Mouse (Mus musculus): ENCODE measurements at regions not wholly inside any gene's neighbourhood (a gene's known extent, or its start where the extent isn't known, plus 50 kb on each side); places are given as distances from the start of the nearest gene placed in this dataset.

DNA sequence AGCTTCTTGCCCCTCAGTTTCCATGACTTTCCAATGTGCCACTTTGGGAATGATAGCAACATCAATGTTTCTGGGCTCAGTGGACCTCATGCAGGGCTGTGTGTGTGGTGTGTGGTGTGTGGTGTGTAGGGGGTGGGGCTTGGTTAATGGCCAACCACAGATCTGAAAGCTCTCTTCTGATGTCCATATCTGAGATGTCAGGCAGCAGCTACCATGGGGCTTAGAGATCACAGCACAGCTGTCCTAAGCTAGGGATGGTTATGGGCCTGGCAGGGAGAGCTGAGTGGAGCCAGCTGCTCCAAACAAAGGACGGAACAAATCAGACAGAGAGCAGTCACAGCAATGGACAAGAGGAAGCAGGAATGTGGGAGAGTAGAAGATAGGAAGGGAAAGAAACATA is 606.8 kb upstream of the Cdh5 start:
- no peaks in the 10 kb centered on the region for H3K27me3 ChIP-seq (ENCODE audit: insufficient read depth, low read length)
- no peak for ATAC-seq
- no peak overlapping the region for H3K4me3 ChIP-seq (ENCODE audit: low read length)
- H3K9me3 ChIP-seq (ENCODE audit: low read length), result no peaks in the 10 kb centered on the region
- no peaks in the 10 kb centered on the region for H3K4me1 ChIP-seq (ENCODE audit: insufficient read depth, low read length)
- TF ChIP-seq CTCF (IDR thresholded peaks at IDR 0.05; ENCODE audit: low read depth), result no peak
- no peak overlapping the region for H3K4me2 ChIP-seq (ENCODE audit: low read depth, low read length)
- H3K36me3 ChIP-seq (ENCODE audit: insufficient read depth, low read length), result no peaks in the 10 kb centered on the region
- DNase-seq (ENCODE audit: low spot score), result no peak
- H3K9ac ChIP-seq (replicated peaks; ENCODE audit: low read length), result no peak overlapping the region
- 63% methylated on average over 1 of the region's 1 CpGs for WGBS
- no peak overlapping the region for H3K27ac ChIP-seq

DNA sequence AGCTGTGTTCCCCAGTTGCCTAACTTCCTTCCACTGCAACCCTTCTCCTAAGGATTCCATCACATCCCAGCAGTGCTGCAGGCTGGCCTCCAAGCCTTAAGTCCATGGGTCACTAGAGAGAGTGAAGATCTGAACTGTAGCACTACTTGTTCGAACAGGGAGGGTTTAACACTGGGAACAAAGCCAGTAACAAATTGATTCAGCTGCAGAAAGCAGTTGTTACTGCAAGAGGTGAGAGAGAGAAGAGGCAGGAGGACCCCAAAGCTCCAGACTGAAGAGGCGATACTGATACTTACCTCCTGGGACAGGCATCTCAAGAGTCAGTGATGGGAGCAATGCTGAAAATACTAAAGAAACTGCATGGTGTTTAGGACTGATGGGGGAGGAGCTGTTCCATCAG is 600.1 kb upstream of the Cdh5 start:
- no peak for DNase-seq (ENCODE audit: low spot score)
- H3K27me3 ChIP-seq (ENCODE audit: insufficient read depth, low read length), result no peaks in the 10 kb centered on the region
- TF ChIP-seq CTCF (IDR thresholded peaks at IDR 0.05; ENCODE audit: low read depth), result no peak
- ATAC-seq, result no peak
- H3K27ac ChIP-seq, result no peak overlapping the region
- H3K9me3 ChIP-seq (ENCODE audit: low read length), result no peaks in the 10 kb centered on the region
- WGBS, result 64% methylated on average over 2 of the region's 2 CpGs
- H3K4me2 ChIP-seq (ENCODE audit: low read depth, low read length), result no peak overlapping the region
- H3K9ac ChIP-seq (replicated peaks; ENCODE audit: low read length), result no peak overlapping the region
- no peaks in the 10 kb centered on the region for H3K36me3 ChIP-seq (ENCODE audit: insufficient read depth, low read length)
- H3K4me3 ChIP-seq (ENCODE audit: low read length), result no peak overlapping the region
- no peaks in the 10 kb centered on the region for H3K4me1 ChIP-seq (ENCODE audit: insufficient read depth, low read length)

DNA sequence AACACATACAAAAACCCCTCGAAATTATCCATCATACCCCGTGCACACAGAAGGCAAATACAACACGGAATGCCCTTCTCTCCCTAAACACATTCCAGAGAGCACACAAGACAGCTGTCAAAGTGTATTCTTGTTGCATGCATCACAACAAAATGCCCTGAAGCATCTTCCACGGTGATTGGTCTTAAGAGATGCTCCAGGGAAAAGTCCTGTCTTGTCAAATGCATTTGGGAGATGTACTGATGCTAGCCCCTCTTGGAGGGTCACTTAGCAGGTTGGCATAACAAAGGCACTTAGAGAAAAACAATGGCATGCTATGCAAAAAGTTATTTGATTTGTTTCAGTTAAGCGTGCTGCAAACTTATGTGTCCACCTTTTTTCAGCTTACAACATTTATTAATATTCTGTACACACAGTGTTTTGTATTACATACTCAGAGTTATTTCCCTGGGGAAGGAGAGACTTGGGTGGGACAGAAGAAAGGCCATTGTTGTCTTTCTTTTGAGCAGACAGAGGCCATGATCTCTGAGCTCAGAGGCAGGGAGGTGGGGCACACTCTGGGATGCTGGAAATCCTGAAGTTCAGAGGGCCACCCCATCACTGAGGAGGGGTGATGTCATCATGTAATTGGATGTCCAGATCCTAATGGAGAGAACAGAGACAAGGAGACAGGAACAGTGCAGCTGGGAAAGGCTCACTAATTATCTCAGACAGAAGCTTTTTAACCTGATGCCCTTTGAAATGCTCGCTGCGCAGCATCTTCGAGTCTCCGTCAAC is 598.2 kb upstream of the Cdh5 start:
- H3K4me3 ChIP-seq (ENCODE audit: low read length), result no peak overlapping the region
- H3K27ac ChIP-seq, result no peak overlapping the region
- no peaks in the 10 kb centered on the region for H3K4me1 ChIP-seq (ENCODE audit: insufficient read depth, low read length)
- H3K9me3 ChIP-seq (ENCODE audit: low read length), result no peaks in the 10 kb centered on the region
- no peak overlapping the region for H3K4me2 ChIP-seq (ENCODE audit: low read depth, low read length)
- H3K36me3 ChIP-seq (ENCODE audit: insufficient read depth, low read length), result no peaks in the 10 kb centered on the region
- DNase-seq (ENCODE audit: low spot score), result no peak
- no peak for TF ChIP-seq CTCF (IDR thresholded peaks at IDR 0.05; ENCODE audit: low read depth)
- no peak for ATAC-seq
- no peak overlapping the region for H3K9ac ChIP-seq (replicated peaks; ENCODE audit: low read length)
- no peaks in the 10 kb centered on the region for H3K27me3 ChIP-seq (ENCODE audit: insufficient read depth, low read length)
- 61% methylated on average over 9 of the region's 9 CpGs for WGBS

DNA sequence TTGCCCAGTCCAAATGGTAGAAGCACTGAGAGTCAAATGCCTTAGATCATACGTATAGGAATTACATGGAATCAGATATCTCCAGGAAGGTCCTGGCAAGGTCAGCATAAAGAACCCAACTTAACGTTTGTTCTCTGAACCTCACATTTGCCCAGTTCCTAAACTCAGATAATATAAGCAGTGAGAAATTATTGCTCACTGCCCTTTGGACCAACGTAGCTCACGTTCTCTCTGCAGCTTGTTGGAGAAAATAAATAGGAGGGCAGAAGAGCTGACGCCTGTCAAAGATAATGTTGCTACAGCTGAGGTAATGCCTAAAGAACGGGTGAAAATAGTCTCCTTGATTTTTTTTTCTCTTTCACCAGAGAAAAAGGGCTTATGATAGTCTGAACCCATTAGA is 595.1 kb upstream of the Cdh5 start:
- no peaks in the 10 kb centered on the region for H3K36me3 ChIP-seq (ENCODE audit: insufficient read depth, low read length)
- ATAC-seq (no peak), DNase-seq (ENCODE audit: low spot score) (no peak)
- no peak overlapping the region for H3K4me3 ChIP-seq (ENCODE audit: low read length)
- H3K27me3 ChIP-seq (ENCODE audit: insufficient read depth, low read length), result no peaks in the 10 kb centered on the region
- no peak for TF ChIP-seq CTCF (IDR thresholded peaks at IDR 0.05; ENCODE audit: low read depth)
- H3K4me2 ChIP-seq (ENCODE audit: low read depth, low read length), result no peak overlapping the region
- no peak overlapping the region for H3K9ac ChIP-seq (replicated peaks; ENCODE audit: low read length)
- H3K4me1 ChIP-seq (ENCODE audit: insufficient read depth, low read length), result no peaks in the 10 kb centered on the region
- no peak overlapping the region for H3K27ac ChIP-seq
- WGBS, result 69% methylated on average over 6 of the region's 6 CpGs
- H3K9me3 ChIP-seq (ENCODE audit: low read length), result no peaks in the 10 kb centered on the region

DNA sequence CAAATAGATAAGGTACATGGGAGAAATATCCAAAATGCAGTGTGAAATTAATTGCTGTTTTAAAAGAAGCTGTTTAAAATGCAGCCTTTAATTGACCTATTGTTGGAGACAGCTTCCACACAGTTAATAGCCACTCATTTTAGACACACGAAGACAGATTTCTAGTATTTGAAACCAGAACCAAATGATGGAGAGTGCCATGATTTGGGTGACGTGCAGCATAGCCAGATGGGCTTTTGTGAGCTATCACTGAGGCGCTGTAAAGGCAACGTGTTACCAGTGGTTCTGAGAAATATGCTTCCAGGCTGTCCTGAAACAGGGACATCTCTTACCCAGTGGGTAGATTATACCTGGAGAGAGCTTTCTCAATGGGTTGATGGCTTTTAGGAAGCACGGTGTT is 594.4 kb upstream of the Cdh5 start:
- no peak overlapping the region for H3K27ac ChIP-seq
- no peaks in the 10 kb centered on the region for H3K9me3 ChIP-seq (ENCODE audit: low read length)
- H3K4me3 ChIP-seq (ENCODE audit: low read length), result no peak overlapping the region
- no peak for TF ChIP-seq CTCF (IDR thresholded peaks at IDR 0.05; ENCODE audit: low read depth)
- no peak for ATAC-seq
- H3K9ac ChIP-seq (replicated peaks; ENCODE audit: low read length), result no peak overlapping the region
- no peak for DNase-seq (ENCODE audit: low spot score)
- H3K27me3 ChIP-seq (ENCODE audit: insufficient read depth, low read length), result no peaks in the 10 kb centered on the region
- 77% methylated on average over 5 of the region's 5 CpGs for WGBS
- H3K4me2 ChIP-seq (ENCODE audit: low read depth, low read length), result no peak overlapping the region
- no peaks in the 10 kb centered on the region for H3K4me1 ChIP-seq (ENCODE audit: insufficient read depth, low read length)
- H3K36me3 ChIP-seq (ENCODE audit: insufficient read depth, low read length), result no peaks in the 10 kb centered on the region

DNA sequence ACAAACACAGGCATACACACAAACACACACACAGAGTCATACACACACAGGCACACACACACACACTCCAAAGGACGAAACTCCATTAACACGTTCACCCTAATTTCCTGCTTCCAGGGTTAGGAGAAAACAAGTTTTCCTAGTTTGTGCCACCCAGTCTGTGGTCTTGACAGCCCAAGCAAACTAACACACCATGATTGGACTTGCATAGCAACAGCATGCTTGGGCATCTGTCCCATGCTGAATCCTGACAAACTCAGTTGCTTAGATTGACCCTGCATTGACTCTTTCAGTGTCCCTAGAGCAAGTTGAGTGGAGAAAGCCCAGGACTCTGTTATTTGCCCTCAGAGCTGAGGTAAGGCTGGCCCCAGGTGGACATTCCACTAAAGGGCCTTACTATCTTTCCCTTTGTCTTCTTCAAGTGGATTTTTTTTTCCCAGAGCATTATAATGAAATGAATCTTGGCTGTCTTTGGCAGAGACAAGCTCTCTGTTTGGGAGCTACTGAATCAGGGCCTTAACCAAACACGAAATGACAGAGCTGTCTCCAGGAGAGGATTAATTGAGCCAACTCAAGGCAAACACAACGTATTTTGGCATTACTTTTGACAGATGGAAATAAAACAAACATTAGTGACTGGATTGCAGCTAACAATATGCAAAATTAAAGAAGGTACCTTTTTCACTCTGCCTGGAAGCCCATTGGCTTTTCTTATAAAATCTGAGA is 581.1 kb upstream of the Cdh5 start:
- Histone ChIP-seq H3K27ac (no peak overlapping the region), H3K9me3 (ENCODE audit: low read length) (no peaks in the 10 kb centered on the region), H3K4me1 (ENCODE audit: insufficient read depth, low read length) (no peaks in the 10 kb centered on the region), H3K4me2 (ENCODE audit: low read depth, low read length) (no peak overlapping the region), H3K4me3 (ENCODE audit: low read length) (no peak overlapping the region), H3K27me3 (ENCODE audit: insufficient read depth, low read length) (no peaks in the 10 kb centered on the region), H3K36me3 (ENCODE audit: insufficient read depth, low read length) (no peaks in the 10 kb centered on the region), H3K9ac (replicated peaks; ENCODE audit: low read length) (no peak overlapping the region)
- TF ChIP-seq CTCF (IDR thresholded peaks at IDR 0.05; ENCODE audit: low read depth), result no peak
- ATAC-seq (no peak), DNase-seq (ENCODE audit: low spot score) (peak; percentile 9)
- 60% methylated on average over 4 of the region's 4 CpGs for WGBS

DNA sequence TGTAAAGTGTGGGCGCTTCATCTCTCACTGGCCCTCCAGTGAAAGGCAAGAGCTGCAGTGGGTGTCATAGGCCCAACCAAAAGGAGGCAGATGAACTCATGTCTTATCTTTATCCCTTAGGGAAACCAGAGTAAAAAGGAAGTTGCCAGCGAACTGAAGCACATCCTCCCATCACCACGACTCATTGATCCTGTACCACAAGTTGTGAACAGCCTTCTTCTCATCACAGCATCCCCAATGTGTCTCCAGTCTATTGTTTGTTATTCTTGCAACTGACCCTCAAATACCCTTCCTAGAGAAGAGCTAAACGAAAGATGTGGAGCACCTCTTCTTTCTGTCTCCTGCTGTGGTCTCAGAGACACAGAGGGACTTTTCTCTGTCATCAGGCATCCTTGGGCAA is 570.5 kb upstream of the Cdh5 start:
- H3K9me3 ChIP-seq (ENCODE audit: low read length), result no peaks in the 10 kb centered on the region
- no peak for DNase-seq (ENCODE audit: low spot score)
- WGBS, result 72% methylated on average over 4 of the region's 4 CpGs
- no peaks in the 10 kb centered on the region for H3K4me1 ChIP-seq (ENCODE audit: insufficient read depth, low read length)
- no peak overlapping the region for H3K9ac ChIP-seq (replicated peaks; ENCODE audit: low read length)
- TF ChIP-seq CTCF (IDR thresholded peaks at IDR 0.05; ENCODE audit: low read depth), result no peak
- H3K27ac ChIP-seq, result no peak overlapping the region
- H3K4me3 ChIP-seq (ENCODE audit: low read length), result no peak overlapping the region
- H3K36me3 ChIP-seq (ENCODE audit: insufficient read depth, low read length), result no peaks in the 10 kb centered on the region
- no peak for ATAC-seq
- no peak overlapping the region for H3K4me2 ChIP-seq (ENCODE audit: low read depth, low read length)
- no peaks in the 10 kb centered on the region for H3K27me3 ChIP-seq (ENCODE audit: insufficient read depth, low read length)

Data from hindbrain, postnatal 0 days (tissue).